Mouse (Mus musculus) liver, adult 2 months (tissue): Measurements from ENCODE around the gene Sufu. TPM values are rescaled to one million over a fixed set of nuclear protein-coding genes. Genes with fewer than 3 reads are reported as not detected.

Source experiments
- DNase-seq: peaks from one replicate; pipeline ENCODE4 v3.0.0-alpha.2; 2011; ENCODE audit warnings: low read depth, low spot score; ENCODE audit errors: extremely low read depth
- H3K27ac ChIP-seq: fragments of 200-500 bp; replicated peaks from 2 replicates; pipeline ENCODE4 v1.5.1; 2012; ENCODE audit warnings: low read depth, mild to moderate bottlenecking, control low read depth, inconsistent platforms, low read length; ENCODE audit not compliant: insufficient read depth
- H3K27me3 ChIP-seq: fragments of 200-500 bp; 2 replicates; pipeline ENCODE4 v1.6.1; 2012; ENCODE audit warnings: mild to moderate bottlenecking, moderate library complexity, low read length, inconsistent platforms; ENCODE audit not compliant: control insufficient read depth, insufficient read depth
- H3K36me3 ChIP-seq: fragments of 200-500 bp; 2 replicates; pipeline ENCODE4 v1.6.1; 2012; ENCODE audit warnings: low read length, inconsistent platforms; ENCODE audit not compliant: control insufficient read depth, insufficient read depth
- H3K4me1 ChIP-seq: fragments of 200-500 bp; 2 replicates; pipeline ENCODE4 v1.6.1; 2011; ENCODE audit warnings: low read length; ENCODE audit not compliant: control insufficient read depth, insufficient read depth
- H3K4me3 ChIP-seq: fragments of 200-500 bp; 2 replicates; pipeline ENCODE4 v1.5.1; 2011; ENCODE audit warnings: low read depth, mild to moderate bottlenecking, control low read depth, low read length, moderate library complexity; ENCODE audit not compliant: insufficient read depth
- H3K79me2 ChIP-seq: fragments of 200-500 bp; 2 replicates; pipeline ENCODE4 v1.6.1; 2012; ENCODE audit warnings: inconsistent platforms, mild to moderate bottlenecking, low read length, moderate library complexity; ENCODE audit not compliant: control insufficient read depth, insufficient read depth
- H3K9ac ChIP-seq: fragments of 200-500 bp; 2 replicates; pipeline ENCODE4 v1.6.1; 2012; ENCODE audit warnings: low read depth, mild to moderate bottlenecking, control low read depth, inconsistent platforms, low read length
- CTCF ChIP-seq: fragments of 200-500 bp; IDR thresholded peaks from 2 replicates; pipeline ENCODE4 v1.5.1; 2011; ENCODE audit warnings: low read depth, low read length, control low read depth
- POLR2A ChIP-seq: fragments of 200-500 bp; IDR thresholded peaks from 2 replicates; pipeline ENCODE4 v1.6.1; 2011; ENCODE audit warnings: low read length, control low read depth; ENCODE audit not compliant: insufficient read depth; ENCODE audit errors: extremely low read depth
- WGBS: fragments of 180-500 bp; shearing (Covaris S2); methylation state at CpG from one replicate; pipeline ENCODE4 v1.1.7; 2018; 5-methylcytosine and 5-hydroxymethylcytosine counted together
- polyA plus RNA-seq: library from polyadenylated mRNA; depleted of rRNA; stranded (reverse); fragments of >200 nt; gene quantifications from 2 replicates; pipeline ENCODE4 v1.2.3, GENCODE M21; 2012
- total RNA-seq: library from RNA; depleted of rRNA; stranded (reverse); fragments of >200 nt; gene quantifications from 2 replicates; pipeline ENCODE4 v1.2.3, GENCODE M21; 2014

Gene Sufu
- total and polyA plus RNA-seq, 2 experiments, result 1.1 to 3.2 TPM

DNA sequence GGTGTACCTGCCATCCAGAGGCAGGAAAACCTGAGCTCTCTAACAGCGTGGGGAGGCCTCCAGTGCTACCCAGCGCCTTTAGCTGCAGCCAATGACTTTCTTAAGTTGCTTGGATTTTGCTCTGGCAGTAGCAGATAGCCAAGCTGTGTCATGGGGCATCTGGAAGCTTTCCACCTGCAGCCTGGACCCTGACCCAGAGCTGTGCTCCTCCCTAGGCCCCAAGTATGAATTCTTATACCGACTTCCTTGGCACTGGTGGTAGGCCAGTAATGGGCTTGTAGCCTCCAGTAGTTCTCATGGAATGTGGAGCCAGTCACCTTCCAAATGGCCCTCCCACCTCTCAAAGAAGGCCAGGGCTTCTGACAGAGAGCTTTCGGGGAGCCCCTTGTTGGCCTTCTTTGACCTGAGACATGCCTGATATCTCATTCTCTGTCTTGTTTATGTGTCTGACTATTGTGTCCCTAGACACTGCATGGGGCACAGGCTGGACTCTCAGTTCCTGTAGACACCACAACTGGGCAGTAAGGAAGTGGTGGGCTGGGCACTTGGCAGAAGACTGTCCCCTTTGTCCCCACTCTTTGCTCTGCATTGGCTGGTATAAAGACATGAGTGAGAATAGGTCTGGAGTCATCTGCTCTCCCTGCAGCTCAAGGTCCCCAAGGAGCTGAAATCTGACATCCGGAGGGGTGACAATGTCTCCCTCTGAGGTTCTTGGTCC lies 59.5 kb downstream of the Sufu start:
- peaks cover 52% of the 10 kb centered on the region for H3K4me1 ChIP-seq
- DNase-seq, result peak; percentile 74
- no peak overlapping the region for H3K4me3 ChIP-seq
- TF ChIP-seq CTCF (no peak), POLR2A (no peak)
- H3K27ac ChIP-seq, result peak overlapping the region; percentile 70
- 48% methylated on average over 5 of the region's 5 CpGs for WGBS
- no peaks in the 10 kb centered on the region for H3K36me3 ChIP-seq
- no peak overlapping the region for H3K9ac ChIP-seq
- H3K79me2 ChIP-seq, result no peaks in the 10 kb centered on the region
- no peaks in the 10 kb centered on the region for H3K27me3 ChIP-seq

- Histone ChIP-seq H3K9ac (no peak overlapping the region), H3K27ac (peak overlapping the region; percentile 18), H3K4me1 (peaks cover 49% of the 10 kb centered on the region), H3K27me3 (no peaks in the 10 kb centered on the region), H3K79me2 (no peaks in the 10 kb centered on the region), H3K36me3 (no peaks in the 10 kb centered on the region), H3K4me3 (no peak overlapping the region)
- TF ChIP-seq CTCF, result no peak
- TF ChIP-seq POLR2A, result no peak
- no peak for DNase-seq
- WGBS, result 81% methylated on average over 5 of the region's 5 CpGs
Measured at GRCm38 (mm10) chr19:46457798-46458197, 61.1 kb downstream of the Sufu start.

GRCm38 (mm10) chr19:46459256-46459655 lies 62.6 kb downstream of the Sufu start:
- TF ChIP-seq POLR2A (no peak), CTCF (no peak)
- Histone ChIP-seq H3K27ac (peak overlapping the region; percentile 76), H3K4me1 (peaks cover 47% of the 10 kb centered on the region), H3K4me3 (no peak overlapping the region), H3K9ac (peak overlapping the region; percentile 12; the same call in 1 of the 2 replicates), H3K36me3 (no peaks in the 10 kb centered on the region), H3K79me2 (no peaks in the 10 kb centered on the region), H3K27me3 (no peaks in the 10 kb centered on the region)
- DNase-seq, result peak; percentile 89
- 9% methylated on average over 10 of the region's 10 CpGs for WGBS

DNA sequence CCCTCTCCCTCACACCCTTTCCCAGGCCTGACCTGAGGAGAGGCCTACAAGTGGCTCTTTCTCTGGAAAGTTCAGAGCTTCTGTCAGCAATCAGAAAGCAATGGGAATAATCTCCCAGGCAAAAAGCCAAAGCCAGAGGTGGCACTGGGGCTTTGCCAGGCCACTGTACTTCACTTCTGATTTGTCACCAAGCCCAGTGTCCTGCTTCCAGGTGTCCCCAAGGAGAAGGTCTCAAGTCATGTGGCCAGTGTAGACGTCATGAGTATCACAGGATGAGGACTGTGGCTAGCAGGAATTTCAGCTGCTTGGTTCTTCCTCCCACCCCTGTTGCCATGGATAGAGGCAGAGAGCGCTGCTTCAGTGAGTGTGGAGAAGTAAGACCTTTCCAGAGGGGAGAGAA lies 63.2 kb downstream of the Sufu start:
- TF ChIP-seq POLR2A (no peak), CTCF (no peak)
- WGBS, result 52% methylated on average over 2 of the region's 2 CpGs
- H3K4me3 ChIP-seq, result no peak overlapping the region
- H3K9ac ChIP-seq, result no peak overlapping the region; the same call in 1 of the 2 replicates
- no peaks in the 10 kb centered on the region for H3K27me3 ChIP-seq
- H3K36me3 ChIP-seq, result no peaks in the 10 kb centered on the region
- H3K4me1 ChIP-seq, result peaks cover 41% of the 10 kb centered on the region
- H3K27ac ChIP-seq, result peak overlapping the region; percentile 76
- DNase-seq, result peak; percentile 75
- no peaks in the 10 kb centered on the region for H3K79me2 ChIP-seq

DNA sequence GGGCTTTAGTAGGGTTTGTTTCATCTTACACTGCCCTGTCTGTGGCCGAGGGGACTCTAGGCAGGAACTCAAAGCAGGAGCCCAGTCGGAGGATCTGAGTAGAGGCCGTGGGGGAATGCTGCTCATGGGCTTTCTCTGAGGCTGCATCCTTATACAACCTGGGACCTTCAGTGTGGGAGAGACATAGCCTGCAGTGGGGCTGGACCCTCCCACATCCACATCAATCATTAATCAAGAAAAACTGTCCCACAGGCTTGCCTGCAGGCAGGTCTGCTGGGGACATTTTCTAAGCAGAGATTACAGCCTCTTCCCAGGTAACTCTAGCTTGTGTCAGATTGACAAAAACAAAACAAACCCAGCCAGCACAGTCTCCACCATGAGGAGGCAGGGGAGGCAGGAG lies 65.9 kb downstream of the Sufu start:
- TF ChIP-seq POLR2A, result no peak
- Histone ChIP-seq H3K79me2 (no peaks in the 10 kb centered on the region), H3K27ac (no peak overlapping the region), H3K4me1 (peaks cover 25% of the 10 kb centered on the region), H3K27me3 (no peaks in the 10 kb centered on the region), H3K4me3 (no peak overlapping the region), H3K9ac (no peak overlapping the region), H3K36me3 (no peaks in the 10 kb centered on the region)
- DNase-seq, result peak; percentile 33
- WGBS, result 46% methylated on average over 3 of the region's 3 CpGs

GRCm38 (mm10) chr19:46463446-46463845 lies 66.8 kb downstream of the Sufu start:
- Histone ChIP-seq H3K36me3 (no peaks in the 10 kb centered on the region), H3K79me2 (no peaks in the 10 kb centered on the region), H3K27me3 (no peaks in the 10 kb centered on the region), H3K27ac (no peak overlapping the region), H3K9ac (no peak overlapping the region), H3K4me3 (no peak overlapping the region), H3K4me1 (peaks cover 21% of the 10 kb centered on the region)
- no peak for DNase-seq
- TF ChIP-seq POLR2A (no peak), CTCF (no peak)
- WGBS, result 97% methylated on average over 4 of the region's 4 CpGs
